Mouse (Mus musculus) urinary bladder, postnatal 10 days (tissue): ENCODE data around the gene 4930469K13Rik.

ENCODE experiments used
- DNase-seq: peaks from one replicate; pipeline ENCODE4 v3.0.0; 2022; ENCODE audit warnings: low spot score

The 4930469K13Rik gene

DNA sequence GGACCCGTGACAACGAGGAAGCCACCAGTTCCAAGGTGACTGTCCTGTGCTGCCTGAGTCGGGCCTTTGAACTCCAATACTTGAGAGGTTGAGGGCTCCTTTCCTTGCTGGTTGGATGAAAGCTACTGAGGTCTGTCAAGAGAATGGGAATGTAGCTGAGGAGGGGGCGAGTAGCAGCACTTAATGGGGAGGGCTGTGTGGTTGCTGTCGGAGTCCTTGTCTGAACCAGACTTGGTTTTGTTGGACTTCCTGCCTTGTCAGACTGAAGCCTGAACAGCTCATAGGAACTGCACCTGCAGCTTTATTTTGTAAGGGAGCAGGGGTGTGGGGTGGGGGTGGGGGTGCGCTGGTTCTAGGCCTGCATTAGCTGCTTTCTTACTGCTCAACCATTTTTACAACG, 19.8 kb downstream of the 4930469K13Rik start:
- DNase-seq, result no peak

DNA sequence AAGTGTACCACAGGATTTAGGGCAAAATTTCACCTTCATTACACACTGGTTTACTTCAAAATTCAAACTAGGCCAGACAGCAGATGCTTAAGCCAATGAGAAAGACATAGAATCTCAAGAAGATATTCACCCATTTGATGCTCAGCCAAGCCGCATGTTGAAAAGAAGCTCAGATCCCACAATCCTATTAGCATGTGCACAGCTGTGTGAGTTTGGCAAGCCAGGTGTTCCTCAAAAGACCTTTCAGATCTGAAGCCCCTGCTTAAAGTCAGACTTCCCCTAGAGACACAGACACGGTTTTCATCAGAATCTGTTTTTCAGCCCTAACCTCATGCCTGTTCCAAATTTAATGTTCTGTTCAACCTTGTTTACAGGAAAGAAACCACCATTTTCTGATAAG, 20.5 kb downstream of the 4930469K13Rik start:
- no peak for DNase-seq

DNA sequence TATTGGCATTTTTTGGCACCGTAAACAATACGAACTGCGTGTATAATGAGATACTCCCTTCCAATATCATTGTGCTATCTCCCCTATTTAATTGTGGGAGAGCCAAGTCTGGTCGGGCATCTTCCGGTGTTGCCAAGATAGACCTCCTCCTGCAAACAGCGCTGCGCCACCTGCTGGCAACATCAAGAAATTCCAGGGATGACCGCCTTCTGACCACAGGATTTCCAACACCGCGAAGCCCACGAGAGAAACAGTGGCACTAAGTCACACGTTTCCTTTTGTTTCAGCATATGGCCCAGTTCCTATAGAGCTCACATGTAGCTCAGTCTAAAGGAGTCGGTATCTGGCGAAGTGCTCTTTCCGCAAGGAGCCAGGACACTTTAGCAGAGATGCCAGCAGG, 24.6 kb downstream of the 4930469K13Rik start:
- DNase-seq, result no peak

DNA sequence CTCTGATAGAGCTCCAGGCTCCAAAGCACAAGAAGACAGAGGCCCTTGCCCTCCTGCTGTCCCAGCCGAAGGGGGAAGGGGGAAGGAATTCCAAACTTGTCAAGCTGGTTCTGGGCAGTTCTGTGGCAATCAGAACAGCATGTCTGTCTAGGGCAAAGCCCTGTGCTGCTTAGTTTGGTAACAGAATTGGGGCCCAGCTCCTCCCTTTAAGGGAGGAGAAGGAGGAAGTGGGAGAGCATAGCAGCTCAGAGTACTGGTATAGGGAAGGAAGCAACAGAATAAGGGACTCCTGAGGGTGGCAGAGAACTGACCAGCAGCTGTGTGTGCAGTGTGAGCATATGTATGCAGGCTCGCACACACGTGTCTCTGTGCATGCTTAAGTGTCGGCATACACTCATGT, 26.0 kb downstream of the 4930469K13Rik start:
- DNase-seq, result no peak

GRCm38 (mm10) chr11:34070596-34070995, 27.8 kb downstream of the 4930469K13Rik start:
- no peak for DNase-seq

GRCm38 (mm10) chr11:34063702-34064485, 34.5 kb downstream of the 4930469K13Rik start:
- no peak for DNase-seq

- DNase-seq, result no peak
Observed at GRCm38 (mm10) chr11:34063257-34063656, 35.1 kb downstream of the 4930469K13Rik start.

- no peak for DNase-seq
Observed at GRCm38 (mm10) chr11:34061740-34062139, 36.6 kb downstream of the 4930469K13Rik start.

DNA sequence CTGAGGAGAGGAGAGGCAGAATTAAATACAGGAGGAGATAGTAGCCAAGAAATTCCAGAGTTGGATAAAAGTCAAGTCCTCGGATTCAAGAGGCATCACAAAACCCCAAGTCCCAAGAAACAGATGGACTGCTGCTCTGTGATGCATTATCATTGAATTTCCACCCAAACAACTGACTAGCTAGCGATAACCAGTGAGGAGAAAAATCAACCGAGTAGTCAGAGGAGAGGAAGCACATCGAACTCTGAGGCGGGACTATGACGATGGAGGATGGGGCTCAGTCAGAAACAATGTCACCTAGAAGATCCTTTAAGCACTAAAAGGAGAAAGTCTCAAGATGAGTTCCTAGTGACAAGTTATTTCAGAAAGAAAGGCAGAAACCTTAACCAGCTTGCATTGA, 39.4 kb downstream of the 4930469K13Rik start:
- DNase-seq, result no peak

GRCm38 (mm10) chr11:34058332-34058731, 40.0 kb downstream of the 4930469K13Rik start:
- DNase-seq, result no peak

DNA sequence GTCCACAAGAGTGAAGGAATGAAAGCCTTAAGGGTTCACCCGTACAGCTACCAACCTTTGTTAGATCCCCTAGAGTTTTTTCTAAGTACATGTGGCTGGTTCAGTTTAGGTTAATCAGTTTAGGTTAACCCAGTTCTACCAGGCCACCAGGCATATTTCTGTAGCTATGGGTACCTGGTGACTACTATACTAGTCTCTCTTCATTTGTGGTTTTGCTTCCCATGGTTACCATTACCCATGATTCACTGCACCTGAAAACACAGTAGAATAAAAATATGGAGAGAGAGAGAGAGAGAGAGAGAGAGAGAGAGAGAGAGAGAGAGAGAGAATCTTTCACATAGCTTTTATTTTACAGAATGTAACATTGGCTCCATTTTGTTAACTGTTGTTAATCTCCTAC, 41.6 kb downstream of the 4930469K13Rik start:
- DNase-seq, result no peak

DNA sequence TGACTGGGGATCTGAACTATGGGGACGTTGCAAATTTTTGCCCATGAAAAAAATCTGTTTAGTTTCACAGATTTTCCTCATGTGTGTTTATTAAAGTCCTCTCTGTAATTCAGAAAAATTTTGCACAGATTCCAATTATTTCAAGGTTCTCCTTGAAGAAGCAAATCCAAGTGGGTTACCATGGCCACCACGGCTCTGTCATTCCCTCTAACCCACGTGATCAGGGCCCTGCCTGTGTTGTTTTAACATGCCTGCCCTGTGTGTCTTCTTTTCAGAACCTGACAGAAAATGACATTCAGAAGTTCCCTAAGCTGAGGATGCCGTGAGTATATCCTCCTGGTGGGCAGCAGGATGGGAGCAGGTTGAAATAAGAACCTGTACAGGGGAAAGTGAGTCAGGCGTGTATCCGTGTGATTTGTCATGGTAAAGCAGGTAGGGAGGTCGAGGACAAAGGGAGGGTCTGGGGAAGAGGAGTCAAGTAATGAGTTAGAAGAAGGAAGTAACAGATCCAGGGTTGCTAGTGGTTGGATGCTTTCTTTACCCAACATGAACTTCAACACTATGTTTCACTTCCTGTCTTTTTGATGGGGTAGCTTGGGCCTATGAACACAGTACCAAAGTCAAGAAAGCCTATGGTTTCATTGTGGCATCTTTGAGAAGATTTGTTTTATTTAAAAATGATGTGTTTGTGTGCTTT, 44.2 kb downstream of the 4930469K13Rik start:
- DNase-seq, result no peak

- DNase-seq, result no peak
Observed at GRCm38 (mm10) chr11:34053031-34053818, 45.1 kb downstream of the 4930469K13Rik start.

- no peak for DNase-seq
Observed at GRCm38 (mm10) chr11:34050643-34051042, 47.7 kb downstream of the 4930469K13Rik start.

DNA sequence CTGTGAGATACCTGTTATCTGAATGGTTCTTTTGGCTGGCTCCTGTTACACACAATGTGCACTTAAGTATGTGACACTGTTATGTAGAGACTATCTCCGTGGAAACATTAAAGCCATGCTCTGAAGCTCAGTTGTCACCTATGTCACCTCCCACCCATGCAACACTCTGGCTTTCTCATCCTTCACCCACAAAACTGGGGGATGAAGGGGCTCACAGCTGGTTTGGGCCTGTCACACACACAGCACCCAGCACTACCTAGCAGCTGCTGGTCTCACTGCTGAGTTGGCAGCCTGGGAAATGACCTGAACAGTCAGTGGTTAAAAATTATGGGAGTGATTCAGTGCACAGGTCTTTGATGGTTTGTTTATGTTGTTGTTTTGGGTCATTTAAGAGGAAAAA, 48.3 kb downstream of the 4930469K13Rik start:
- DNase-seq, result no peak

DNA sequence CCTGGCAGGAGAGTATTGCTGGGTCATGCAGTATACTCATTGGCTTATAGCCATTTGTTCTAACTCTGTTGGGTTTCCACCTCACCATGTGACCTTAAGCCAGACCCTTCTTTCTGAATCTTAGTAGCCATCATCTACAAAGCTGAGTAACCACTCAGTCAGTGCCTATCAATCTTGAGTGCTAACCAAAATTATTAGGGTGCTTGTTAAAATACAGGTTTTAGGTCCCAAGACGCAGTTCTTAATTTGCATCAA, 49.3 kb downstream of the 4930469K13Rik start:
- no peak for DNase-seq

GRCm38 (mm10) chr11:34048375-34049124, 49.8 kb downstream of the 4930469K13Rik start:
- no peak for DNase-seq

- no peak for DNase-seq
Observed at GRCm38 (mm10) chr11:34047542-34047937, 50.8 kb downstream of the 4930469K13Rik start.

DNA sequence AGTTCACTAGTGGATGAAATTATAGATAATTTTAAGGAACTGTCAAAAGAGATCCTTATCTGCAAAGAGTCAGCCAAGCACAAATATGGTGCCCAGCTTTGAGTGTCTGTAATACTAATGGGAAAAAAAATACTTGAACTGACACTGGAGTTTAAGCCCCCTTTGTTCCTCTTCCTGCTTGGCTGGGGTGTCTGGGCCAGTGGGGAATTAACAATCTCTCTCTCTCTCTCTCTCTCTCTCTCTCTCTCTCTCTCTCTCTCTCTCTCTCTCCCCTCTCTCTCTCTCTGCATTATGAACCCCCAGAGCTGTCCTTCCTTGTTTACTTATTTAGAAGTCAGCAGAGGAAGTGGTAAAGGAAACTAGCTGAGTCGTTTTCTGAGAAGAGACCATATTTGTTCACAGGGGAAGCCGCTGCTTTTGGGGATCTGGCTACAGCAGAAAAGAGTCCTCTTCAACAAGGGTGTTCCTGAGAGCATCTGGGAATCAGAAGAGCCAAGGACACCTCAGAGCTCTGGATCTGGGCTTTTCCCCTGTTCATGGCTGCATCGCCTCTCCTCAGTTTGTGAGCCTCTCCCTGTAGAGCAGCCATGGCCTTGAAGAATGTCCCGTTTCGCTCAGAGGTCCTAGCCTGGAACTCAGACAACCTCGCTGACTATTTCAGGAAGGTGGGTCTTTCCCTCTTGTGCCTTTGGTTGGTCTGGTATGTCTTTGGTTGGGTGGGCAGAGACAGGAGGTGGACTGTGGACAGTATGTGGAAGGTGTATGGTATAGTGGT, 51.4 kb downstream of the 4930469K13Rik start, which contains the start of gene Lcp2:
Lcp2 (plus strand) TSS at position 154 of the 775 bp plus-strand sequence.
- DNase-seq, result no peak

- no peak for DNase-seq
Observed at GRCm38 (mm10) chr11:34042808-34043207, 55.5 kb downstream of the 4930469K13Rik start.

- no peak for DNase-seq
Observed at GRCm38 (mm10) chr11:34040061-34040460, 58.3 kb downstream of the 4930469K13Rik start.
